Mouse (Mus musculus): ENCODE measurements at regions not wholly inside any gene's neighbourhood (a gene's known extent, or its start where the extent isn't known, plus 50 kb on each side); places are given as distances from the start of the nearest gene placed in this dataset.

DNA sequence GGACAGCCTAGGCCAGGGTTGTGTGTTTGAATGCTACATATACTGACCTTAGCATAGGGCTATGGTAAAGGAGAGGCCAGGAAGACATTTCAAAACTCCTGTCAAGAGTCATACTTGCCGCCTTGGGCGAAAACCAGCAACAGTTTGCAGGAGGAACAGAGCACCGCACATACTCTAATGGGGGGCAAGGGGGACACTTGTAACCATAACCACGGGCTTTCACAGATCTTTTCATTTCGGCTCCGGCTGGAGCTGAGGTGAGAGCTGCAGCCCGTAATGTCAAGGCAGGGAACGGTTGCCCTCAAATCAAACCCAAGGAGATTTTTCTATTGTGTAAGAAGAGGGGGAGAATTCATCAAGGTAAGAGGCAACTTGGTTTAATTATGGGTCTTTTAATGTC lies 258.7 kb upstream of the Nt5e start:
- no peak for DNase-seq (ENCODE audit: inconsistent age in 2 of 2, low spot score in 1 of 2)

- no peak for DNase-seq (ENCODE audit: inconsistent age in 2 of 2, low spot score in 1 of 2)
Measured at GRCm38 (mm10) chr9:88068881-88069304, 258.1 kb upstream of the Nt5e start.

DNA sequence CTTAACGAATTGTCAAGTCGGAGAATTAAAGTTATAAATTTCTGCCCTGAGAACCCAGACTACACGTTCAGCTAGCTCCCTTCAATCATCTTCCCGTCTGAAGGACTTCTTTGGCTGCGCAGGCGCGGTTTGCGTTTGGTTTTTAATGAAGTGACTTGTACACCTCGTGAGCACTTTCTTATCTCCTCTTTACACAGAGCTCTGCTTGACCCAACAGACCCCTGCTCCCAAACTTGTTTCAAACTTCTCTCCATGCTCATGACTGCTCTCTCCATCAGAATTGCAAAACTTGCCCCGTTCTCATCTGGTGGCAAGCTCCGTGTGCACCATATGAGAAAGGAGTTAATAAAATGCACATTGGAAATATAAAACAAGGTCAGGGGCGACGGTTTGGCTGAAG lies 257.2 kb upstream of the Nt5e start:
- DNase-seq (ENCODE audit: inconsistent age in 2 of 2, low spot score in 1 of 2): no peak

DNA sequence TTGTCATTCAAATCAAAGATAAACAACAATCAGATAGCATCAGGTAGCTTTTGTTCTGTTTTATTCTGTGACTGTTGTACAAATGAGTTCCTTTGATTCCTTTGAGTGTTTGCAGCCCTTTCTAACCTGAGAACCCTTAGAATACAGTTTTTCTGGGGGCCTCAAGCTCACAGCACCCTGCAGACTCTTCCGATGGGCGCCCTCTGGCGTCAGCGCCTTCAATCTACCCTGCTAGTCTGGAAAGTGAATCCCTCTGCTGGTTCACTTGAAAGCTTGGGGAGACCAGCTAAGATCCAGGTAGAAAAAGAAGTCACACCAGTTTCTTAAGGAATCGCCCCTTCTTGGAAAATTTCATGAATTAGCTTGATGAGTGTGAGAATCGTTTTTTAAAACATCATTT lies 253.8 kb upstream of the Nt5e start:
- DNase-seq (ENCODE audit: inconsistent age in 2 of 2, low spot score in 1 of 2): peak; percentile 10 to 39

GRCm38 (mm10) chr9:88073579-88073978 lies 253.4 kb upstream of the Nt5e start:
- no peak for DNase-seq (ENCODE audit: inconsistent age in 2 of 2, low spot score in 1 of 2)

GRCm38 (mm10) chr9:88082931-88083479 lies 244.0 kb upstream of the Nt5e start:
- DNase-seq (ENCODE audit: inconsistent age in 2 of 2, low spot score in 1 of 2): peak in 1 of 2 experiments; percentile 25

GRCm38 (mm10) chr9:88085181-88085816 lies 241.7 kb upstream of the Nt5e start:
- DNase-seq (ENCODE audit: inconsistent age in 2 of 2, low spot score in 1 of 2): no peak

- no peak for DNase-seq (ENCODE audit: inconsistent age in 2 of 2, low spot score in 1 of 2)
Measured at GRCm38 (mm10) chr9:88085866-88086265, 241.1 kb upstream of the Nt5e start.

GRCm38 (mm10) chr9:88091781-88092527 lies 235.0 kb upstream of the Nt5e start:
- no peak for DNase-seq (ENCODE audit: inconsistent age in 2 of 2, low spot score in 1 of 2)

DNA sequence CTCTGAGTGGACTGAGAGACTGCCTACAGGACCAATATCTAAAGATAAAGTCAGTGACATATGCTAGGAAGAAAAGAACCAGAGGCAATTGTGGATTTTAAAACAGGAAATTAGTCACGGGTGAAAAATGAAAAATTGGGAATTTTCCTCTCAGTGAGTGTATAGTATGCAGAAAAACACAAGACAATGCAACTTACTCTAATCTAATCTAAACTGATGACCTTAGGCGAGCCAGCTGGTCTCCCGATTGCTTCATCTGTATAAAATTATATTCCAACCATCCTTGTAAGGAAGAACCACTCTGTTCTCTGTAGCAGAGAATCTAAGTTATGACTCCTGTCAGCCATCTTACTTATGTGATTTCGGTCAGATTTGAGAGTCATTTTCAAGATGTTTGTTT lies 234.4 kb upstream of the Nt5e start:
- DNase-seq (ENCODE audit: inconsistent age in 2 of 2, low spot score in 1 of 2): no peak

DNA sequence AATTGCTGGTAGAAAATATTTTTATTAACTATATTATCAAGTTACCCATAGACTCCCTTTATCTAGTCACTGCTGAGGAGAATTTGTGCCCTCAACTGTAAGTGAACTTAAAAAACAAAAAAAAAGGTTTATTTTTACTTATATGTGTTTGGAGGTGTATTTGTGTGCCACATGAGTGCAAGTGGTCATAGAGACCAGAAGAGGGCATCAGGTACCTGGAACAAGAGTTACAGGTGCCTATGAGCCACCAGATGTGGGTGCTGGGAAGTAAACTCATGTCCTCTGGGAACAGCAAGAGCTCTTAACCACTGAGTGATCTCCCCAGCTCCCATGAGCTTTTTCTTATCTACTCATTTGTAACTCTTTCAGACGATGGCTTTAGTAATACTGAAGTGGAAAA lies 213.9 kb upstream of the Nt5e start:
- no peak for DNase-seq (ENCODE audit: inconsistent age in 2 of 2, low spot score in 1 of 2)

GRCm38 (mm10) chr9:88120536-88120935 lies 206.5 kb upstream of the Nt5e start:
- no peak for DNase-seq (ENCODE audit: inconsistent age in 2 of 2, low spot score in 1 of 2)

- DNase-seq (ENCODE audit: inconsistent age in 2 of 2, low spot score in 1 of 2): no peak
Measured at GRCm38 (mm10) chr9:88120963-88121570, 205.9 kb upstream of the Nt5e start.

DNA sequence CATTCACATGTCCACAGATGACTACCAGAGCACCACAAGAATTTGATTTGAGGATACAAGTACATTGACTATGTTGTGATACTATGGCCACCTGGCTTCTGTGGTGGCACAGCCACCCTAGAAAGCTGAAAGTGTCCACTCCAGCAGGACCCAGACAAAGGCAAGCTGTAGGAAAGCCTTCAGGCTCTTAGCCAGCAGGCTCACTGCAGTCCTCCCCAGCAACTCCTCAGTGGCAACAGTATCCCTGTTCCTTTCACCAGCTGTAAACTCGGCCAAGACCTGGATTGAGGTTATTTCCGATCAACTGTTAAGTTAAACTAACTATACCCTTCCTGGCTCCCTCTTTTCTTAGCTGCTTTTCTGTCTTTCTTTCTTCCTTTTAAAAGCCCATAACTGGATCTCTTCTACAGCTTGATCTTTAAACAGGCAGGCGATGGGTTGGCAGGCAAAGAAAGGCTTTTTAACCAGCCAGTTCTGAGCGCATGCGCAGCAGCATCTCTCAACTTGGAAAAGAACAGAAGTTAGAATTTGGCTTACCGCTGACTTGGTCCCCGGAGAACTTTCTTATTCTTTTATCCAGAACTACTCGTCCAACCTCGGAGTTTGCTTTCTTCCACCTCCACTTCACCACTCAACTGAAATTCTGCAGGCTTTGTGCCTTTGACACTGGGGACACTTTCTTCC lies 202.5 kb upstream of the Nt5e start:
- DNase-seq (ENCODE audit: inconsistent age in 2 of 2, low spot score in 1 of 2): peak in 1 of 2 experiments; percentile 25

DNA sequence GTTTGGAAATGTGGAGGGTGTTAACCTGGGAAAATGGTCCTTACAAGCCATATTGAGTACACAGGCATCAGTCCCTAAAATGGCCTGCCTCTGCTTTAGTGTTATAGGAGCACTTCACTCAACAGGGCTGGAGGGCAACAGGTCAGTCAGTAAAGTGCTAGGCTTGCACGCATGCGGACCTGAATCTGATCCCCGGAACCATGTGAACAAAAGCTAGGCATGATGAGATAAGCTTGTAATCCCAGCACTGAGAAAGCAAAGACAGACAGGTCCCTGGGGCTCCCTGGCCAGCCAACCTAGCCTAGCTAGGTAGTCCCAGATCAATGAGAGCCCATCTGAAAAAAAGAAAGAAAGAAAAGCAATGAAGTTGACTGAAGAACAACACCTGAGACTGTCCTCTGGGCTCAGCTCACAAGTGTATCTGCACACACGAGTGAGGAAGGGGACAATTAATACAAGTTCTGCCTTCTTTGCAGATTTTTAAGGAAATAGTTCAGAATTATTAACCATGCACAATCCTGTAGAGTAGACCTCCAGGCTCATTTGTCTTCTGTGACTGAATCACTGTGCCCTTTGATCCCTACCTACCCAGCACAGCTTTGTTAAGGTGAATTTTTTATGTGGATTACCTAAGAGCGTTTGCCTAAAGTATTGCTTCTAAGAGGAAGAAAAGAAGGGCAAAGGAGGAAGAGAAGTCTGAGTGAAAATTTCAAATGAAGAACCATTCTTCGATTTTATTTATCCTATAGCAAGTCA lies 163.8 kb upstream of the Nt5e start:
- no peak for DNase-seq (ENCODE audit: inconsistent age in 2 of 2, low spot score in 1 of 2)

GRCm38 (mm10) chr9:88177575-88178254 lies 149.3 kb upstream of the Nt5e start:
- DNase-seq (ENCODE audit: inconsistent age in 2 of 2, low spot score in 1 of 2): no peak

DNA sequence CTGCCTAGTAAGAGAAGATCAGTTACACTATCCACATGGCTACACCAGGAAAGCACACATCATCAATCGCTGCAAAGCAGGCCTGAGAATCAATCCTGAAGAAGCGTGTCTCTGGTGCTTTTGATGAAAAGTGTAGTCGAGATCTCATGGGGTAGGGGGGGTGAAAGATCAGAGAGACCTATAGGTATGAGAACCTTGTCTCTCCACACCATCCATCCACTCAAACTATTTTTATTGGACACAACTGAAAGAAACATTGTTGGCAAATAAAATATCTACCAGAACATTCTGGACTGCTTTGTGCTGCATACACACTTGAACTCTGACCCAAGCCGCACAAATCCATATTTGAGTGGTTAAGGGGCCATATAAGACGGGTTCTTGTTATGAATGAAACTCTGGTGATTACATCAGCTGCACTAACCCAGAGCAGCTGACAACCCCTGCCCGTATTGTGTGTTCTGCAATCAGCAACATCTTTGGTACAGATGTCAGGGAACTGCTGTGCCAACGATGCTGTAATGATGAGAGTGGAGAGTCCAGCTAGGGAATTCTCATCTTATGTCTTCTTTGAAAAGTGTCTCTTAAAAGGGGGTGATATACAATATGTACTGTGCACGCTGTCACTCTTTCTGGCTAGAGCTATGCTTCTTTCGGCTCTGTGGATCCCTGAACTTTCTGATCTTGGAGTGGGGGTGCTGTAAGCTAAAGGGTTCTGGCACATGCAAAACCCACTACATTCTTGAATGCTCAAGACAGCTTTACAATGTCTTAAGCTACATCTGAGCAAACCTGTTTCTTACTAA lies 145.6 kb upstream of the Nt5e start:
- DNase-seq (ENCODE audit: inconsistent age in 2 of 2, low spot score in 1 of 2): no peak

- no peak for DNase-seq (ENCODE audit: inconsistent age in 2 of 2, low spot score in 1 of 2)
Measured at GRCm38 (mm10) chr9:88207378-88207777, 119.6 kb upstream of the Nt5e start.

- DNase-seq (ENCODE audit: inconsistent age in 2 of 2, low spot score in 1 of 2): no peak
Measured at GRCm38 (mm10) chr9:88208022-88208421, 119.0 kb upstream of the Nt5e start.

Measured in adrenal gland, adult (tissue).